Mouse (Mus musculus) MEL (cell line): ENCODE results near the gene Ccdc152. TPM values are rescaled to one million over a fixed set of nuclear protein-coding genes. Genes with fewer than 3 reads are reported as not detected.

Experiments used
- DNase-seq: peaks from one replicate; pipeline ENCODE4 v3.0.0; 2011; ENCODE audit warnings: low read depth, low spot score
- H3K27ac ChIP-seq: 2 replicates; pipeline ENCODE4 v1.5.1; 2012; ENCODE audit warnings: low read depth, mild to moderate bottlenecking, control low read depth, low read length, moderate library complexity; ENCODE audit not compliant: control insufficient read depth
- H3K27me3 ChIP-seq, 2 experiments: fragments of 150-350 bp in 1 of 2; sonication (generic) in 1 of 2; 2 replicates each; pipeline ENCODE4 v1.6.1; 2012; ENCODE audit warnings: low read length in 2 of 2, mild to moderate bottlenecking in 2 of 2, improper control_type of control experiment in 1 of 2, moderate library complexity in 1 of 2; ENCODE audit not compliant: insufficient read depth in 2 of 2, control insufficient read depth in 1 of 2
- H3K36me3 ChIP-seq, 2 experiments: 2 replicates each; pipeline ENCODE4 v1.6.1; 2012 to 2014; ENCODE audit warnings: low read length in 2 of 2, improper control_type of control experiment in 1 of 2, inconsistent platforms in 1 of 2, mild to moderate bottlenecking in 1 of 2; ENCODE audit not compliant: insufficient read depth in 2 of 2, control insufficient read depth in 1 of 2
- H3K4me1 ChIP-seq, 2 experiments: fragments of 150-350 bp in 1 of 2; sonication (generic) in 1 of 2; 2 replicates each; pipeline ENCODE4 v1.6.1; 2012; ENCODE audit warnings: low read length in 2 of 2, improper control_type of control experiment in 1 of 2, mild to moderate bottlenecking in 1 of 2; ENCODE audit not compliant: insufficient read depth in 2 of 2, control insufficient read depth in 1 of 2
- H3K4me3 ChIP-seq, 2 experiments: fragments of 150-350 bp in 1 of 2; sonication (generic) in 1 of 2; 2 replicates each; pipeline ENCODE4 v1.5.1; 2012; ENCODE audit warnings: low read depth in 2 of 2, low read length in 2 of 2, mild to moderate bottlenecking in 2 of 2, moderate library complexity in 2 of 2, control low read depth in 1 of 2, improper control_type of control experiment in 1 of 2; ENCODE audit not compliant: control insufficient read depth in 1 of 2, insufficient read depth in 1 of 2
- H3K79me2 ChIP-seq: 2 replicates; pipeline ENCODE4 v1.6.1; 2012; ENCODE audit warnings: mild to moderate bottlenecking, low read length, moderate library complexity; ENCODE audit not compliant: control insufficient read depth, poor library complexity, insufficient read depth
- H3K9ac ChIP-seq: 2 replicates; pipeline ENCODE4 v1.6.1; 2012; ENCODE audit warnings: low read depth, mild to moderate bottlenecking, control low read depth, low read length, moderate library complexity; ENCODE audit not compliant: control insufficient read depth, poor library complexity, severe bottlenecking
- H3K9me3 ChIP-seq: fragments of 150-350 bp; sonication (generic); replicated peaks from 2 replicates; pipeline ENCODE4 v1.6.1; 2012; ENCODE audit warnings: mild to moderate bottlenecking, low read length, improper control_type of control experiment, moderate library complexity; ENCODE audit not compliant: insufficient read depth
- BHLHE40 ChIP-seq: IDR thresholded peaks from 2 replicates; pipeline ENCODE4 v1.6.1; 2012; ENCODE audit warnings: low read depth, mild to moderate bottlenecking, inconsistent platforms, low read length, improper control_type of control experiment, borderline replicate concordance
- CHD1 ChIP-seq: IDR thresholded peaks from 2 replicates; pipeline ENCODE4 v1.6.1; 2012; ENCODE audit warnings: low read depth, mild to moderate bottlenecking, inconsistent platforms, low read length, improper control_type of control experiment
- CHD2 ChIP-seq: IDR thresholded peaks from 2 replicates; pipeline ENCODE4 v1.6.1; 2011; ENCODE audit warnings: low read length, improper control_type of control experiment
- CTCF ChIP-seq, 3 experiments: IDR thresholded peaks in 2 of 3; conservative IDR thresholded peaks in 1 of 3; 2 replicates each; pipeline ENCODE4 v1.5.1; 2011 to 2012; ENCODE audit warnings: low read length in 3 of 3, low read depth in 2 of 3, mild to moderate bottlenecking in 2 of 3, improper control_type of control experiment in 1 of 3, inconsistent platforms in 1 of 3, mixed read lengths in 1 of 3, moderate library complexity in 1 of 3; ENCODE audit not compliant: control insufficient read depth in 1 of 3, insufficient read depth in 1 of 3, poor library complexity in 1 of 3, severe bottlenecking in 1 of 3
- EP300 ChIP-seq, 2 experiments: IDR thresholded peaks; 2 replicates each; pipeline ENCODE4 v1.6.1; 2011; ENCODE audit warnings: improper control_type of control experiment in 2 of 2, low read length in 2 of 2, low read depth in 1 of 2, mild to moderate bottlenecking in 1 of 2
- ETS1 ChIP-seq: IDR thresholded peaks from 2 replicates; pipeline ENCODE4 v1.6.1; 2012; ENCODE audit warnings: low read depth, mild to moderate bottlenecking, inconsistent platforms, low read length, improper control_type of control experiment, moderate library complexity
- GABPA ChIP-seq: IDR thresholded peaks from 2 replicates; pipeline ENCODE4 v1.6.1; 2012; ENCODE audit warnings: low read depth, mild to moderate bottlenecking, inconsistent platforms, low read length, improper control_type of control experiment, moderate library complexity
- GATA1 ChIP-seq: IDR thresholded peaks from 2 replicates; pipeline ENCODE4 v1.6.1; 2011; ENCODE audit warnings: low read depth, low read length, improper control_type of control experiment
- HCFC1 ChIP-seq: IDR thresholded peaks from 2 replicates; pipeline ENCODE4 v1.6.1; 2012; ENCODE audit warnings: low read depth, mild to moderate bottlenecking, inconsistent platforms, low read length, improper control_type of control experiment, moderate library complexity
- JUND ChIP-seq: IDR thresholded peaks from 2 replicates; pipeline ENCODE4 v1.6.1; 2011; ENCODE audit warnings: low read depth, mild to moderate bottlenecking, improper control_type of control experiment, low read length
- MAFK ChIP-seq: IDR thresholded peaks from 2 replicates; pipeline ENCODE4 v1.6.1; 2011; ENCODE audit warnings: low read depth, mild to moderate bottlenecking, low read length, improper control_type of control experiment, borderline replicate concordance
- MAX ChIP-seq: IDR thresholded peaks from 2 replicates; pipeline ENCODE4 v1.6.1; 2011; ENCODE audit warnings: low read length, improper control_type of control experiment
- MAZ ChIP-seq: IDR thresholded peaks from 2 replicates; pipeline ENCODE4 v1.6.1; 2012; ENCODE audit warnings: low read depth, mild to moderate bottlenecking, inconsistent platforms, low read length, improper control_type of control experiment
- MXI1 ChIP-seq: IDR thresholded peaks from 2 replicates; pipeline ENCODE4 v1.6.1; 2011; ENCODE audit warnings: mild to moderate bottlenecking, low read depth, low read length, improper control_type of control experiment
- MYB ChIP-seq: IDR thresholded peaks from 2 replicates; pipeline ENCODE4 v1.6.1; 2011; ENCODE audit warnings: mild to moderate bottlenecking, low read depth, low read length, improper control_type of control experiment
- POLR2A ChIP-seq, 2 experiments: IDR thresholded peaks; 2 replicates each; pipeline ENCODE4 v1.6.1; 2011 to 2012; ENCODE audit warnings: low read length in 2 of 2, mild to moderate bottlenecking in 2 of 2, control low read depth in 1 of 2, improper control_type of control experiment in 1 of 2, low read depth in 1 of 2, moderate library complexity in 1 of 2; ENCODE audit not compliant: control insufficient read depth in 1 of 2, insufficient read depth in 1 of 2, poor library complexity in 1 of 2
- POLR2AphosphoS2 ChIP-seq: IDR thresholded peaks from 2 replicates; pipeline ENCODE4 v1.6.1; 2011; ENCODE audit warnings: low read length, improper control_type of control experiment
- RAD21 ChIP-seq: IDR thresholded peaks from 2 replicates; pipeline ENCODE4 v1.6.1; 2011; ENCODE audit warnings: mild to moderate bottlenecking, low read depth, low read length, improper control_type of control experiment
- SIN3A ChIP-seq: IDR thresholded peaks from 2 replicates; pipeline ENCODE4 v1.6.1; 2012; ENCODE audit warnings: low read length, improper control_type of control experiment, inconsistent platforms
- TBP ChIP-seq: IDR thresholded peaks from 2 replicates; pipeline ENCODE4 v1.8.0; 2011; ENCODE audit warnings: low read depth, low read length, improper control_type of control experiment
- TCF12 ChIP-seq: IDR thresholded peaks from 2 replicates; pipeline ENCODE4 v1.6.1; 2014; ENCODE audit warnings: low read depth, mild to moderate bottlenecking, inconsistent platforms, low read length, improper control_type of control experiment, moderate library complexity
- UBTF ChIP-seq: IDR thresholded peaks from 2 replicates; pipeline ENCODE4 v1.6.1; 2012; ENCODE audit warnings: low read depth, mild to moderate bottlenecking, inconsistent platforms, low read length, improper control_type of control experiment, moderate library complexity, borderline replicate concordance; ENCODE audit not compliant: insufficient read depth
- USF1 ChIP-seq: IDR thresholded peaks from 2 replicates; pipeline ENCODE4 v1.6.1; 2014; ENCODE audit warnings: low read depth, mild to moderate bottlenecking, inconsistent platforms, low read length, improper control_type of control experiment, moderate library complexity
- USF2 ChIP-seq, 2 experiments: IDR thresholded peaks; 2 replicates each; pipeline ENCODE4 v1.6.1; 2011 to 2012; ENCODE audit warnings: improper control_type of control experiment in 2 of 2, low read length in 2 of 2, borderline replicate concordance in 1 of 2, inconsistent platforms in 1 of 2, low read depth in 1 of 2, mild to moderate bottlenecking in 1 of 2; ENCODE audit not compliant: insufficient read depth in 1 of 2
- ZC3H11A ChIP-seq: IDR thresholded peaks from 2 replicates; pipeline ENCODE4 v1.6.1; 2012; ENCODE audit warnings: low read depth, mild to moderate bottlenecking, inconsistent platforms, low read length, improper control_type of control experiment
- ZKSCAN1 ChIP-seq: IDR thresholded peaks from 2 replicates; pipeline ENCODE4 v1.6.1; 2012; ENCODE audit warnings: low read depth, mild to moderate bottlenecking, inconsistent platforms, low read length, improper control_type of control experiment, moderate library complexity
- polyA plus RNA-seq, 2 experiments: library from polyadenylated mRNA; stranded (reverse) in 1 of 2; unstranded in 1 of 2; fragments of >175 nt in 1 of 2; fragments of >200 nt in 1 of 2; gene quantifications; 2 replicates each; pipeline versions ENCODE4 v1.2.1 to v1.2.4; 2012; ENCODE audit warnings: low replicate concordance in 2 of 2, low read depth in 1 of 2; ENCODE audit not compliant: insufficient read length in 2 of 2, insufficient read depth in 1 of 2, missing spikeins in 1 of 2
- total RNA-seq: library from RNA; depleted of rRNA; stranded (reverse); fragments of 300-350 nt; gene quantifications from 2 replicates; pipeline ENCODE4 v1.2.3, GENCODE M21; 2012

Gene Ccdc152
- total and polyA plus RNA-seq, 3 experiments, result not detected

- H3K79me2 ChIP-seq, result no peaks in the 10 kb centered on the region
- no peaks in the 10 kb centered on the region for H3K36me3 ChIP-seq
- H3K9me3 ChIP-seq, result no peaks in the 10 kb centered on the region
- H3K27ac ChIP-seq, result no peak overlapping the region
- H3K27me3 ChIP-seq, result no peaks in the 10 kb centered on the region
- no peak overlapping the region for H3K4me3 ChIP-seq
- no peak for TF ChIP-seq CTCF (IDR thresholded peaks at IDR 0.05 in 2 of 3, conservative IDR thresholded peaks at IDR 0.05 in 1 of 3; ENCODE audit: control insufficient read depth in 1 of 3, insufficient read depth in 1 of 3, low read depth in 2 of 3, low read length in 3 of 3, poor library complexity in 1 of 3, severe bottlenecking in 1 of 3)
- TF ChIP-seq MAFK, result peak; percentile 49; the same call in 1 of the 2 replicates
- no peak for TF ChIP-seq EP300 (IDR thresholded peaks at IDR 0.05; ENCODE audit: low read depth in 1 of 2, low read length in 2 of 2)
- no peak for TF ChIP-seq POLR2A (IDR thresholded peaks at IDR 0.05; ENCODE audit: control insufficient read depth in 1 of 2, insufficient read depth in 1 of 2, low read depth in 1 of 2, low read length in 2 of 2, poor library complexity in 1 of 2)
- no peak for TF ChIP-seq CHD2
- TF ChIP-seq POLR2AphosphoS2, result no peak
- no peak for TF ChIP-seq USF2 (IDR thresholded peaks at IDR 0.05; ENCODE audit: borderline replicate concordance in 1 of 2, insufficient read depth in 1 of 2, low read depth in 1 of 2, low read length in 2 of 2)
- TF ChIP-seq, all 39 proteins: peak for 1
- Histone ChIP-seq H3K9ac (no peak overlapping the region), H3K4me1 (no peaks in the 10 kb centered on the region)
- DNase-seq, result no peak
Observed at GRCm38 (mm10) chr15:3297615-3298014, 5.7 kb downstream of the Ccdc152 start.

- no peak for DNase-seq
- TF ChIP-seq MXI1 (no peak), USF2 (IDR thresholded peaks at IDR 0.05; ENCODE audit: borderline replicate concordance in 1 of 2, insufficient read depth in 1 of 2, low read depth in 1 of 2, low read length in 2 of 2) (no peak), GATA1 (no peak), MAX (no peak), TBP (no peak), RAD21 (peak; percentile 20), ZKSCAN1 (no peak), SIN3A (no peak), POLR2AphosphoS2 (no peak)
- TF ChIP-seq, all 39 proteins: peak for 1
- H3K79me2 ChIP-seq, result no peaks in the 10 kb centered on the region
- H3K4me1 ChIP-seq, result no peaks in the 10 kb centered on the region
- H3K27me3 ChIP-seq, result no peaks in the 10 kb centered on the region
- H3K9ac ChIP-seq, result no peak overlapping the region
- no peak overlapping the region for H3K27ac ChIP-seq
- H3K36me3 ChIP-seq, result no peaks in the 10 kb centered on the region
- H3K4me3 ChIP-seq, result no peak overlapping the region
- no peaks in the 10 kb centered on the region for H3K9me3 ChIP-seq
Observed at GRCm38 (mm10) chr15:3295986-3296385, 7.3 kb downstream of the Ccdc152 start.

GRCm38 (mm10) chr15:3293477-3293876 lies 9.8 kb downstream of the Ccdc152 start:
- Histone ChIP-seq H3K4me1 (no peaks in the 10 kb centered on the region), H3K27me3 (no peaks in the 10 kb centered on the region), H3K9ac (no peak overlapping the region), H3K9me3 (no peaks in the 10 kb centered on the region), H3K79me2 (no peaks in the 10 kb centered on the region), H3K36me3 (no peaks in the 10 kb centered on the region), H3K4me3 (no peak overlapping the region), H3K27ac (no peak overlapping the region)
- TF ChIP-seq MYB (no peak), MXI1 (no peak), GATA1 (no peak), HCFC1 (no peak), TCF12 (no peak), SIN3A (no peak), BHLHE40 (no peak), CHD1 (no peak), JUND (no peak), UBTF (no peak), CTCF (IDR thresholded peaks at IDR 0.05 in 2 of 3, conservative IDR thresholded peaks at IDR 0.05 in 1 of 3; ENCODE audit: control insufficient read depth in 1 of 3, insufficient read depth in 1 of 3, low read depth in 2 of 3, low read length in 3 of 3, poor library complexity in 1 of 3, severe bottlenecking in 1 of 3) (no peak), ZKSCAN1 (no peak), USF1 (no peak), ZC3H11A (no peak), MAX (no peak), GABPA (no peak), MAZ (no peak), ETS1 (no peak)
- DNase-seq, result no peak
